Mouse (Mus musculus) telencephalon, adult 2 months (tissue): ENCODE results near the gene Rap1gap.

Experiments used
- DNase-seq: peaks from one replicate; pipeline ENCODE4 v3.0.0-alpha.2; 2011; ENCODE audit warnings: low read depth, low spot score

The Rap1gap gene

DNA sequence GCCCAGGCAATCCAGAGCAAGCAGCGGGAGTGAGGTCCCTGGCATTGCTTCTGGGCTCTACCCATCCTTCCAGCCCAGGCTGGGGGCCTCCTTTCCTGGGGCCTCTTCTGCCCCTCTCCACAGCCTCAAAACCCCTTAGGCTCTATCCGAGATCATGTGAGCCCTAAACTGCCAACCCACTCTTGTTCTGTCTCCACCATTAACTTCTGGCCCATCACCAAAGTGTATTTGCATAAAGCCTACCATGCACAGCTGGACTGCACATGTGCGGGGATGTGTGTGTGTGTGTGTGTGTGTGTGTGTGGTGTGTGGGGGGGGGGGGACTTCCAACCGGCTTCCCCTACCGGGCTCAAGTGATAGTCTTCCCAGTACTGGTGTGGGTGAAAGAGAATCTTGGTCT lies 109.5 kb downstream of the Rap1gap start:
- no peak for DNase-seq

DNA sequence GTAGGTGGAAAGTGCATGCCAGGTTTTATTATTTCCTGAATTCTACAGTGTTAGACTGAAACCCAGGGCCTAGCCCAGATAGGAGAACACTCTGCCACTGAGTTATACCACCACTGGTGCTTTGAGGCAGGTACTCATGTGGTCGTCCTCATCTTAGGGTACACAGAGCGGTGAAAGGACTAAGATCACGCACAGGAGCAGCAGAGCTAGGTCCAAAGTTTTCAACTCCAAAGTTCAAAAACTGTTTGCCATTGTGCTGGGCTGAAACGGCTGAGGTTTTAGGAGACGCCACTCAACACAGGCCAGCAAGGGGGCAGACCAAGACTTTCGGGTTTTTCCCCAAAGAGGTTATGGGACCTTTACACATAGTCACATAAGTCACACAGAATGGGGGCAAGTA lies 110.0 kb downstream of the Rap1gap start:
- DNase-seq: no peak

DNA sequence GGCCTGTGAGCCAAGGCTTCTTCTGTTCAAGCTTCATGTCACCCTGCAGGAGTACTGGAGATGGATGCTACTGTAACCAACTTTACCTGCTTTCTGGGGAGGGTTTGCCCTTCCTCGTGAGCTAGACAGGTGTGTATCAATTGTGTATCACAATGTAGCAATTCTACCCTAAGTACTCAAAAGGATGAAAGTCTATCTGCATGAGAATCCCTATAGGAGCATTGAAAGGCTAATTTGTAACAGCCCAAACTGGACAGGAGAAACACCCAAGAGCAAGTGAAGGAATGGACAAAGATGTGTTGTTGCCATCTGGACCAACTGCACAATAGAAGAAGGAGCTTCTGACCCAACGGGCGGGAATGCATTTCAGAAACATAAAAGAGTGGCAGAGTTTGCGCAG lies 113.3 kb downstream of the Rap1gap start:
- DNase-seq: no peak

DNA sequence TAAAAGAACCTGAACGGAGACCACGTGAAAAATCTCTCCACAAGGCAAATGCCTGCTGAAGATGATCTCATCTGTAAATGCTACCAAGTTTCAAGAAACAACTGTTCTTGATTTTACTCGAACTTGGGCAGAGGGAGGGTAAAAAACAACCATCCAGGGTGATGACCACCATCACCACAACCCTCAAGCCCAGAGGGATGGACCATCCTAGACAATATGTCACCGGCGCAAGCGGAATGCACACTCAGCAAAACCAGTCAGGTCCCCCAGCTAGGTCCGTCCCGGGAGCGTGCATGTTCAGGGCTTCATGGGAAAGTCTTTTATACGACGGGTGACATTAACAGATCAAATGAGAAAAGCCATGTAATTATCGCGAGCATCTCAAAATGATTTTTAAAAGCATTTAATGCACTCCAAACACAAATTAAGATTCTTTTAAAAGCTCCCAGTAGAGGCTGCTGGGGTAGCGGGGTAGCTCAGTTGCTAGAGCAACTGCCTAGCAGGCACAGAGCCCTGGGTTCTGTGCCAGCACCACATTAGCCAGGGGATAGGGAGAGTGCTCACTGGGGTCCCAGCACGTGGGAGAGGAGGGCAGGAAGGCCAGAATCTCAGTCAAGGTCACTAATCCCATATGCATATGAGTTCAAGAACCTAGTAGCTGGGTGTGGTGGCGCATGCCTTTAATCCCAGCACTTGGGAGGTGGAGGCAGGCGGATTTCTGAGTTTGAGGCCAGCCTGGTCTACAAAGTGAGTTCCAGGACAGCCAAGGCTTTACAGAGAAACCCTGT lies 114.1 kb downstream of the Rap1gap start:
- DNase-seq: no peak
